Mouse (Mus musculus) forebrain, embryonic 10.5 days (tissue): ENCODE results near the gene Lrcol1. TPM values are rescaled to one million over a fixed set of nuclear protein-coding genes. Genes with fewer than 3 reads are reported as not detected.

Source experiments
- DNase-seq: peaks from one replicate; pipeline ENCODE4 v3.0.0-alpha.2; 2017; ENCODE audit warnings: low spot score; ENCODE audit errors: extremely low spot score
- H3K27ac ChIP-seq: fragments of 300-500 bp; sonication (generic); 2 replicates; pipeline ENCODE4 v1.5.1; 2016; ENCODE audit warnings: mild to moderate bottlenecking
- H3K27me3 ChIP-seq: fragments of 300-500 bp; sonication (generic); 2 replicates; pipeline ENCODE4 v1.6.1; 2016; ENCODE audit warnings: mild to moderate bottlenecking; ENCODE audit not compliant: poor library complexity, severe bottlenecking
- H3K36me3 ChIP-seq: fragments of 300-500 bp; sonication (generic); replicated peaks from 2 replicates; pipeline ENCODE4 v1.6.1; 2016; ENCODE audit warnings: mild to moderate bottlenecking, moderate library complexity
- H3K4me1 ChIP-seq: fragments of 300-500 bp; sonication (generic); 2 replicates; pipeline ENCODE4 v1.6.1; 2016
- H3K4me3 ChIP-seq: fragments of 300-500 bp; sonication (generic); 2 replicates; pipeline ENCODE4 v1.5.1; 2016; ENCODE audit warnings: mild to moderate bottlenecking, moderate library complexity
- H3K9me3 ChIP-seq: fragments of 300-500 bp; sonication (generic); 2 replicates; pipeline ENCODE4 v1.6.1; 2016; ENCODE audit warnings: mild to moderate bottlenecking, moderate library complexity
- WGBS: fragments of 180-500 bp; shearing (Covaris S2); methylation state at CpG from one replicate; pipeline ENCODE4 v1.1.7; 2016; 5-methylcytosine and 5-hydroxymethylcytosine counted together
- polyA plus RNA-seq: library from polyadenylated mRNA; unstranded; fragments of >200 nt; fragmentation: Nextera tagmentation; extraction: Ambion mirVana; gene quantifications from 2 replicates; pipeline ENCODE4 v1.2.1, GENCODE M21; 2016

The Lrcol1 gene
- polyA plus RNA-seq: not detected in 2 replicates

- Histone ChIP-seq H3K9me3 (no peaks in the 10 kb centered on the region), H3K27ac (no peak within 1 kb of the TSS), H3K27me3 (peaks cover 49% of the 10 kb centered on the region), H3K4me1 (peaks cover 17% of the 10 kb centered on the region), H3K4me3 (no peak within 1 kb of the TSS), H3K36me3 (peaks cover 13% of the 10 kb centered on the region)
- 82% methylated on average over 4 of the region's 4 CpGs for WGBS
- DNase-seq: no peak
Measured at GRCm38 (mm10) chr5:110344524-110344923, at the start of gene Lrcol1. Lrcol1 (plus strand) TSS chr5:110344730.

- DNase-seq: no peak
- Histone ChIP-seq H3K4me1 (no peaks in the 10 kb centered on the region), H3K36me3 (peaks cover 97% of the 10 kb centered on the region), H3K27me3 (no peaks in the 10 kb centered on the region), H3K4me3 (no peak overlapping the region), H3K27ac (no peak overlapping the region), H3K9me3 (no peaks in the 10 kb centered on the region)
- 90% methylated on average over 1 of the region's 1 CpGs for WGBS
Measured at GRCm38 (mm10) chr5:110296637-110297036, 47.9 kb upstream of the Lrcol1 start.

- H3K4me1 ChIP-seq: no peaks in the 10 kb centered on the region
- 91% methylated on average over 2 of the region's 2 CpGs for WGBS
- H3K4me3 ChIP-seq: no peak overlapping the region
- no peaks in the 10 kb centered on the region for H3K9me3 ChIP-seq
- DNase-seq: no peak
- no peaks in the 10 kb centered on the region for H3K27me3 ChIP-seq
- no peak overlapping the region for H3K27ac ChIP-seq
- peaks cover 100% of the 10 kb centered on the region for H3K36me3 ChIP-seq
Measured at GRCm38 (mm10) chr5:110300591-110300990, 43.9 kb upstream of the Lrcol1 start.

GRCm38 (mm10) chr5:110308861-110309260 is 35.7 kb upstream of the Lrcol1 start:
- H3K9me3 ChIP-seq: no peaks in the 10 kb centered on the region
- 95% methylated on average over 7 of the region's 7 CpGs for WGBS
- H3K27me3 ChIP-seq: no peaks in the 10 kb centered on the region
- no peak overlapping the region for H3K27ac ChIP-seq
- peaks cover 100% of the 10 kb centered on the region for H3K36me3 ChIP-seq
- H3K4me1 ChIP-seq: no peaks in the 10 kb centered on the region
- H3K4me3 ChIP-seq: no peak overlapping the region
- no peak for DNase-seq

- Histone ChIP-seq H3K9me3 (no peaks in the 10 kb centered on the region), H3K4me1 (no peaks in the 10 kb centered on the region), H3K4me3 (no peak overlapping the region), H3K27me3 (no peaks in the 10 kb centered on the region), H3K36me3 (peaks cover 97% of the 10 kb centered on the region), H3K27ac (no peak overlapping the region)
- no peak for DNase-seq
- WGBS: 97% methylated on average over 3 of the region's 3 CpGs
Measured at GRCm38 (mm10) chr5:110313127-110313526, 31.4 kb upstream of the Lrcol1 start.

GRCm38 (mm10) chr5:110330508-110330907 is 14.0 kb upstream of the Lrcol1 start:
- Histone ChIP-seq H3K9me3 (no peaks in the 10 kb centered on the region), H3K27ac (no peak overlapping the region), H3K4me3 (no peak overlapping the region), H3K36me3 (peaks cover 97% of the 10 kb centered on the region), H3K27me3 (no peaks in the 10 kb centered on the region), H3K4me1 (no peaks in the 10 kb centered on the region)
- 90% methylated on average over 3 of the region's 3 CpGs for WGBS
- no peak for DNase-seq

GRCm38 (mm10) chr5:110338792-110339191 is 5.7 kb upstream of the Lrcol1 start:
- Histone ChIP-seq H3K27ac (no peak overlapping the region), H3K4me1 (peaks cover 17% of the 10 kb centered on the region), H3K27me3 (peaks cover 33% of the 10 kb centered on the region), H3K36me3 (peaks cover 71% of the 10 kb centered on the region), H3K4me3 (no peak overlapping the region), H3K9me3 (no peaks in the 10 kb centered on the region)
- 82% methylated on average over 2 of the region's 2 CpGs for WGBS
- no peak for DNase-seq

- Histone ChIP-seq H3K9me3 (no peaks in the 10 kb centered on the region), H3K4me1 (peaks cover 17% of the 10 kb centered on the region), H3K36me3 (peaks cover 31% of the 10 kb centered on the region), H3K27ac (peak within 1 kb of the TSS; percentile 72), H3K4me3 (peak within 1 kb of the TSS; percentile 62), H3K27me3 (peaks cover 49% of the 10 kb centered on the region)
- WGBS: 2% methylated on average over 43 of the region's 43 CpGs
- DNase-seq: peak; percentile 61
Measured at GRCm38 (mm10) chr5:110342648-110343284, 1.8 kb upstream of the Lrcol1 start, which contains the start of gene P2rx2. P2rx2 (minus strand) TSS chr5:110343212.

- WGBS: 85% methylated on average over 4 of the region's 4 CpGs
- H3K27ac ChIP-seq: no peak overlapping the region
- peaks cover 48% of the 10 kb centered on the region for H3K27me3 ChIP-seq
- no peaks in the 10 kb centered on the region for H3K9me3 ChIP-seq
- peaks cover 22% of the 10 kb centered on the region for H3K4me1 ChIP-seq
- no peak overlapping the region for H3K4me3 ChIP-seq
- DNase-seq: no peak
- H3K36me3 ChIP-seq: peaks cover 4% of the 10 kb centered on the region; the same call in 1 of the 2 replicates
Measured at GRCm38 (mm10) chr5:110345553-110345952, 1.0 kb downstream of the Lrcol1 start.

- Histone ChIP-seq H3K4me1 (peaks cover 24% of the 10 kb centered on the region), H3K9me3 (no peaks in the 10 kb centered on the region), H3K36me3 (no peaks in the 10 kb centered on the region), H3K27ac (no peak overlapping the region), H3K4me3 (no peak overlapping the region), H3K27me3 (peaks cover 33% of the 10 kb centered on the region)
- no peak for DNase-seq
- WGBS: 90% methylated on average over 8 of the region's 8 CpGs
Measured at GRCm38 (mm10) chr5:110347006-110347405, 2.5 kb downstream of the Lrcol1 start.

- no peaks in the 10 kb centered on the region for H3K36me3 ChIP-seq
- WGBS: 20% methylated on average over 7 of the region's 7 CpGs
- H3K27me3 ChIP-seq: peaks cover 38% of the 10 kb centered on the region
Measured at GRCm38 (mm10) chr5:110354716-110355115, 10.2 kb downstream of the Lrcol1 start.

GRCm38 (mm10) chr5:110357531-110358179 is 13.1 kb downstream of the Lrcol1 start:
- 44% methylated on average over 9 of the region's 9 CpGs for WGBS
- no peak overlapping the region for H3K27ac ChIP-seq
- peaks cover 12% of the 10 kb centered on the region for H3K36me3 ChIP-seq
- H3K4me3 ChIP-seq: no peak overlapping the region
- no peaks in the 10 kb centered on the region for H3K9me3 ChIP-seq
- peaks cover 7% of the 10 kb centered on the region; the same call in 1 of the 2 replicates for H3K4me1 ChIP-seq
- peak; percentile 83 for DNase-seq
- peaks cover 53% of the 10 kb centered on the region for H3K27me3 ChIP-seq

More at GRCm38 (mm10) chr5:110354716-110355115, 10.2 kb downstream of the Lrcol1 start:
- peak; percentile 55 for DNase-seq
- H3K27ac ChIP-seq: no peak overlapping the region
- no peak overlapping the region for H3K4me3 ChIP-seq
- no peaks in the 10 kb centered on the region for H3K9me3 ChIP-seq
- peaks cover 15% of the 10 kb centered on the region for H3K4me1 ChIP-seq

- Histone ChIP-seq H3K36me3 (peaks cover 41% of the 10 kb centered on the region), H3K27me3 (peaks cover 48% of the 10 kb centered on the region), H3K27ac (no peak overlapping the region), H3K4me3 (no peak overlapping the region), H3K4me1 (peaks cover 20% of the 10 kb centered on the region), H3K9me3 (no peaks in the 10 kb centered on the region)
- no peak for DNase-seq
- WGBS: 88% methylated on average over 6 of the region's 6 CpGs
Measured at GRCm38 (mm10) chr5:110361465-110361864, 16.9 kb downstream of the Lrcol1 start.
